Mouse (Mus musculus): ENCODE data around the gene Pcsk2. TPM values are rescaled to one million over a fixed set of nuclear protein-coding genes. Genes with fewer than 3 reads are reported as not detected.

The Pcsk2 gene
- polyA plus RNA-seq, 1 experiment from 2014 or later = not detected

DNA sequence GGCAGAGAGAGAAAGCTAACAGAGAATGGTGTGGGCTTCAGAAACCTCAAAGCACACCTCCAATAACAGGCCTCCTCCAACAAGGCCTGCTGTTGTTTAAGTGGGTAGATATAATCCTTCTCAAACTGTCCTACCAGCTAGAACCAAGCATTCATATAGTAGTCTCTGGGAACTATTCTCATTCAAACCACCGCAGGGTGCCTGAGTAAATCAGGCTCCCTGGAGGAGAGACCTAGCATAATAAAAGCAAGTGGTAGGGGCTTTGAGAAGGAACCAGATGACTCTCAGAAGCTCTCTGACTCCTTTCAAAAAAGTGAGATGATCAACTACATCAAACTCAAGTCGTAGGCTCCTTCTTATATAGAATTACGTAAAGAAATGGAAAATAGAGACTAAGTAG is 75.0 kb downstream of the Pcsk2 start:
- Histone ChIP-seq H3K4me3 (ENCODE audit: low read depth, low read length) (no peak overlapping the region), H3K4me2 (ENCODE audit: low read depth, low read length) (no peak overlapping the region), H3K9me3 (ENCODE audit: low read length) (no peaks in the 10 kb centered on the region), H3K9ac (replicated peaks) (no peak overlapping the region), H3K36me3 (replicated peaks; ENCODE audit: insufficient read depth, low read length) (no peaks in the 10 kb centered on the region), H3K4me1 (ENCODE audit: insufficient read depth) (no peaks in the 10 kb centered on the region), H3K27me3 (ENCODE audit: insufficient read depth, low read length) (no peaks in the 10 kb centered on the region), H3K27ac (ENCODE audit: low read depth) (no peak overlapping the region)
- ATAC-seq = no peak
- DNase-seq = no peak
- 56% methylated on average over 3 of the region's 3 CpGs for WGBS (ENCODE audit: insufficient replicate concordance)
- TF ChIP-seq CTCF (IDR thresholded peaks at IDR 0.05; ENCODE audit: low read depth) (no peak), EP300 (IDR thresholded peaks at IDR 0.05; ENCODE audit: low read depth) (no peak)

GRCm38 (mm10) chr2:143623916-143624315 is 78.0 kb downstream of the Pcsk2 start:
- DNase-seq (no peak), ATAC-seq (no peak)
- Histone ChIP-seq H3K4me3 (ENCODE audit: low read depth, low read length) (no peak overlapping the region), H3K27ac (ENCODE audit: low read depth) (no peak overlapping the region), H3K9ac (replicated peaks) (no peak overlapping the region), H3K9me3 (ENCODE audit: low read length) (no peaks in the 10 kb centered on the region), H3K4me2 (ENCODE audit: low read depth, low read length) (no peak overlapping the region), H3K36me3 (replicated peaks; ENCODE audit: insufficient read depth, low read length) (no peaks in the 10 kb centered on the region), H3K27me3 (ENCODE audit: insufficient read depth, low read length) (no peaks in the 10 kb centered on the region), H3K4me1 (ENCODE audit: insufficient read depth) (no peaks in the 10 kb centered on the region)
- TF ChIP-seq CTCF (IDR thresholded peaks at IDR 0.05; ENCODE audit: low read depth) = no peak
- TF ChIP-seq EP300 (IDR thresholded peaks at IDR 0.05; ENCODE audit: low read depth) = no peak
- WGBS (ENCODE audit: insufficient replicate concordance) = 56% methylated on average over 3 of the region's 3 CpGs

DNA sequence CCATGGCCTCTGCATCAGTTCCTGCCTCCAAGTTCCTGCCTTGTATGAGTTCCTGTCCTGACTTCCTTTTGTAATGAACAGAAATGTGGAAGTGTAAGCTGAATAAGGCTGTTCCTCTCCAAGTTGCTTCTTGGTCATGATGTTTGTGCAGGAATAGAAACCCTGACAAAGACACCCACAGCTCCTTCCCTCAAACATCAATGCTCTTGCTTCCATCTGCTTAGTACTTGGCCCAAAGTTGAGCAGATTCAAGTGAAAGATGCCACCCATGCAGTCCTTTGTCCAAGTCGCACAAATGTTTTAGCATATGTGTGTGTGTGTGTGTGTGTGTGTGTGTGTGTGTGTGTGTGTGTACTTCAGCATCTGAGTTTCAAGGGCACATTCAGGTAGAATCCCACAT is 97.3 kb downstream of the Pcsk2 start:
- H3K9ac ChIP-seq (replicated peaks) = no peak overlapping the region
- no peak for DNase-seq
- ATAC-seq = no peak
- no peak overlapping the region for H3K4me3 ChIP-seq (ENCODE audit: low read depth, low read length)
- no peaks in the 10 kb centered on the region for H3K36me3 ChIP-seq (replicated peaks; ENCODE audit: insufficient read depth, low read length)
- WGBS (ENCODE audit: insufficient replicate concordance) = 80% methylated on average over 1 of the region's 1 CpGs
- no peaks in the 10 kb centered on the region for H3K4me1 ChIP-seq (ENCODE audit: insufficient read depth)
- no peak overlapping the region for H3K4me2 ChIP-seq (ENCODE audit: low read depth, low read length)
- H3K27ac ChIP-seq (ENCODE audit: low read depth) = no peak overlapping the region
- H3K27me3 ChIP-seq (ENCODE audit: insufficient read depth, low read length) = no peaks in the 10 kb centered on the region
- H3K9me3 ChIP-seq (ENCODE audit: low read length) = no peaks in the 10 kb centered on the region
- TF ChIP-seq EP300 (IDR thresholded peaks at IDR 0.05; ENCODE audit: low read depth) = no peak

DNA sequence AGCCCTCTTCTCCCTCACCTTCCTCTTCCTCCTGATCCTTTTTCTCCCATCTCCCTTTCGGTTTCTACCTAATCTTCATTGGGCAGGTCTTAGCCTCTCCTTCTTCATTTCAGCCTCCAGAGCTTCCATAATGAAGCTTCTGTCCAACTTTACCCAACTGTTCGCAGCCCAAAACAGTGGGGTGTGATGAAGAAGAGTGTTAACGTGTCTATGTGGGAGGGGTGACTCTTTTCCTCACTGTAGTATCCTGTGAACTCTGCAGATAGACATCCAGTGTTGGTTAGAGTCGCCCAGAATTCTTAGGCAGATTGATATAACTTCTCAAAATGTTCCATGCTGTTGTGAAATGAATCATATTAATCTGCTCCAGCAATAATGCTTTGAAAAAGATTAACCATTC is 98.4 kb downstream of the Pcsk2 start:
- no peak overlapping the region for H3K4me3 ChIP-seq (ENCODE audit: low read depth, low read length)
- H3K9me3 ChIP-seq (ENCODE audit: low read length) = no peaks in the 10 kb centered on the region

GRCm38 (mm10) chr2:143646001-143646400 is 100.0 kb downstream of the Pcsk2 start:
- 81% methylated on average over 5 of the region's 5 CpGs for WGBS (ENCODE audit: insufficient replicate concordance)

More for the DNA sequence above, 98.4 kb downstream of the Pcsk2 start:
- Histone ChIP-seq H3K9ac (replicated peaks) (no peak overlapping the region), H3K27me3 (ENCODE audit: insufficient read depth, low read length) (no peaks in the 10 kb centered on the region), H3K36me3 (replicated peaks; ENCODE audit: insufficient read depth, low read length) (no peaks in the 10 kb centered on the region), H3K27ac (ENCODE audit: low read depth) (no peak overlapping the region), H3K4me1 (ENCODE audit: insufficient read depth) (no peaks in the 10 kb centered on the region), H3K4me2 (ENCODE audit: low read depth, low read length) (no peak overlapping the region)
- ATAC-seq = no peak
- no peak for TF ChIP-seq CTCF (IDR thresholded peaks at IDR 0.05; ENCODE audit: low read depth)
- TF ChIP-seq EP300 (IDR thresholded peaks at IDR 0.05; ENCODE audit: low read depth) = no peak
- DNase-seq = no peak
- 67% methylated on average over 4 of the region's 4 CpGs for WGBS (ENCODE audit: insufficient replicate concordance)

DNA sequence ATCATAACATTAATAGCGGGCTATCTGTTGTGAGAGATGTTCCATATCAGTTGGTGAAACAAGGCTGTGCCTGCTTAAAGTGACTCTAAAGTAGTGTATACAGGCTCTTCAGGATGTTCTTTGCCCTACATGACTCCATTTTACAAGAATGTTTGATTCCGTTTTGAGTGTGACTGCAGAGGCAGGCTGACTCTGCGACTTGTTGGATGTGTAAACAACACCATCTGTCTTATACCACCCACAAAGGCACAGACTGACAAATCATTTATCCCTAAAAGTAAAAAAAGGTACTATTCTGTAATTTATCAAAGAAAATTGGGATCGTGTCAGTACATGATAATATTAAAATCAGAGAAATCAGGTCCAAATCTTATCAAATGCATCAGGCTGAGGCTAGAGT is 108.7 kb downstream of the Pcsk2 start:
- Histone ChIP-seq H3K9ac (replicated peaks) (no peak overlapping the region), H3K36me3 (replicated peaks; ENCODE audit: insufficient read depth, low read length) (no peaks in the 10 kb centered on the region), H3K4me3 (ENCODE audit: low read depth, low read length) (no peak overlapping the region), H3K27ac (ENCODE audit: low read depth) (no peak overlapping the region), H3K9me3 (ENCODE audit: low read length) (no peaks in the 10 kb centered on the region), H3K4me2 (ENCODE audit: low read depth, low read length) (no peak overlapping the region), H3K27me3 (ENCODE audit: insufficient read depth, low read length) (no peaks in the 10 kb centered on the region), H3K4me1 (ENCODE audit: insufficient read depth) (no peaks in the 10 kb centered on the region)
- TF ChIP-seq CTCF (IDR thresholded peaks at IDR 0.05; ENCODE audit: low read depth) (no peak), EP300 (IDR thresholded peaks at IDR 0.05; ENCODE audit: low read depth) (no peak)
- ATAC-seq (no peak), DNase-seq (no peak)
- 78% methylated on average over 4 of the region's 4 CpGs for WGBS (ENCODE audit: insufficient replicate concordance)

More at GRCm38 (mm10) chr2:143646001-143646400, 100.0 kb downstream of the Pcsk2 start:
- TF ChIP-seq EP300 (IDR thresholded peaks at IDR 0.05; ENCODE audit: low read depth) (no peak), CTCF (IDR thresholded peaks at IDR 0.05; ENCODE audit: low read depth) (no peak)
- Histone ChIP-seq H3K27me3 (ENCODE audit: insufficient read depth, low read length) (no peaks in the 10 kb centered on the region), H3K27ac (ENCODE audit: low read depth) (no peak overlapping the region), H3K4me1 (ENCODE audit: insufficient read depth) (no peaks in the 10 kb centered on the region), H3K9ac (replicated peaks) (no peak overlapping the region), H3K4me2 (ENCODE audit: low read depth, low read length) (no peak overlapping the region), H3K36me3 (replicated peaks; ENCODE audit: insufficient read depth, low read length) (no peaks in the 10 kb centered on the region), H3K4me3 (ENCODE audit: low read depth, low read length) (no peak overlapping the region), H3K9me3 (ENCODE audit: low read length) (no peaks in the 10 kb centered on the region)
- DNase-seq = no peak
- no peak for ATAC-seq

GRCm38 (mm10) chr2:143656968-143657367 is 111.0 kb downstream of the Pcsk2 start:
- Histone ChIP-seq H3K4me1 (ENCODE audit: insufficient read depth) (no peaks in the 10 kb centered on the region), H3K27me3 (ENCODE audit: insufficient read depth, low read length) (no peaks in the 10 kb centered on the region), H3K4me2 (ENCODE audit: low read depth, low read length) (no peak overlapping the region), H3K9me3 (ENCODE audit: low read length) (no peaks in the 10 kb centered on the region), H3K36me3 (replicated peaks; ENCODE audit: insufficient read depth, low read length) (no peaks in the 10 kb centered on the region), H3K4me3 (ENCODE audit: low read depth, low read length) (no peak overlapping the region), H3K9ac (replicated peaks) (no peak overlapping the region), H3K27ac (ENCODE audit: low read depth) (no peak overlapping the region)
- DNase-seq = no peak
- TF ChIP-seq EP300 (IDR thresholded peaks at IDR 0.05; ENCODE audit: low read depth) (no peak), CTCF (IDR thresholded peaks at IDR 0.05; ENCODE audit: low read depth) (no peak)
- 64% methylated on average over 4 of the region's 4 CpGs for WGBS (ENCODE audit: insufficient replicate concordance)
- no peak for ATAC-seq
